Mouse (Mus musculus): ENCODE measurements around the gene Aim2. TPM values are rescaled to one million over a fixed set of nuclear protein-coding genes. Genes with fewer than 3 reads are reported as not detected.

Gene Aim2
- polyA plus RNA-seq, 1 experiment, result 1.5 TPM

- Histone ChIP-seq H3K4me3 (ENCODE audit: low read depth, low read length) (no peak overlapping the region), H3K27me3 (ENCODE audit: control insufficient read depth, insufficient read depth, low read length) (no peaks in the 10 kb centered on the region), H3K27ac (ENCODE audit: insufficient read depth, low read depth, low read length) (no peak overlapping the region), H3K36me3 (ENCODE audit: control insufficient read depth, insufficient read depth, low read length) (no peaks in the 10 kb centered on the region), H3K4me1 (ENCODE audit: control insufficient read depth, insufficient read depth, insufficient read length, low read length) (no peaks in the 10 kb centered on the region)
- 75% methylated on average over 4 of the region's 4 CpGs for WGBS
- TF ChIP-seq CTCF (IDR thresholded peaks at IDR 0.05; ENCODE audit: extremely low read depth, insufficient read length, insufficient replicate concordance, low read depth, low read length) (no peak), POLR2A (IDR thresholded peaks at IDR 0.05; ENCODE audit: low read depth, low read length) (no peak)
Measured at GRCm38 (mm10) chr1:173345112-173345511, 5.6 kb upstream of the Aim2 start.

- TF ChIP-seq CTCF (IDR thresholded peaks at IDR 0.05; ENCODE audit: extremely low read depth, insufficient read length, insufficient replicate concordance, low read depth, low read length) (no peak), POLR2A (IDR thresholded peaks at IDR 0.05; ENCODE audit: low read depth, low read length) (no peak)
- no peaks in the 10 kb centered on the region for H3K36me3 ChIP-seq (ENCODE audit: control insufficient read depth, insufficient read depth, low read length)
- H3K4me3 ChIP-seq (ENCODE audit: low read depth, low read length), result no peak overlapping the region
- no peak overlapping the region for H3K27ac ChIP-seq (ENCODE audit: insufficient read depth, low read depth, low read length)
- 55% methylated on average over 1 of the region's 1 CpGs for WGBS
- no peaks in the 10 kb centered on the region for H3K27me3 ChIP-seq (ENCODE audit: control insufficient read depth, insufficient read depth, low read length)
- no peaks in the 10 kb centered on the region for H3K4me1 ChIP-seq (ENCODE audit: control insufficient read depth, insufficient read depth, insufficient read length, low read length)
Measured at GRCm38 (mm10) chr1:173348527-173348926, 2.2 kb upstream of the Aim2 start.

GRCm38 (mm10) chr1:173349192-173349591 lies 1.5 kb upstream of the Aim2 start:
- H3K27me3 ChIP-seq (ENCODE audit: control insufficient read depth, insufficient read depth, low read length), result no peaks in the 10 kb centered on the region
- no peak overlapping the region for H3K4me3 ChIP-seq (ENCODE audit: low read depth, low read length)
- H3K36me3 ChIP-seq (ENCODE audit: control insufficient read depth, insufficient read depth, low read length), result no peaks in the 10 kb centered on the region
- WGBS, result 69% methylated on average over 5 of the region's 5 CpGs
- no peak for TF ChIP-seq CTCF (IDR thresholded peaks at IDR 0.05; ENCODE audit: extremely low read depth, insufficient read length, insufficient replicate concordance, low read depth, low read length)
- TF ChIP-seq POLR2A (IDR thresholded peaks at IDR 0.05; ENCODE audit: low read depth, low read length), result no peak
- no peaks in the 10 kb centered on the region for H3K4me1 ChIP-seq (ENCODE audit: control insufficient read depth, insufficient read depth, insufficient read length, low read length)
- H3K27ac ChIP-seq (ENCODE audit: insufficient read depth, low read depth, low read length), result no peak overlapping the region

GRCm38 (mm10) chr1:173349946-173350345 lies 733 bp upstream of the Aim2 start:
- Histone ChIP-seq H3K27me3 (ENCODE audit: control insufficient read depth, insufficient read depth, low read length) (no peaks in the 10 kb centered on the region), H3K36me3 (ENCODE audit: control insufficient read depth, insufficient read depth, low read length) (no peaks in the 10 kb centered on the region), H3K4me3 (ENCODE audit: low read depth, low read length) (no peak overlapping the region), H3K4me1 (ENCODE audit: control insufficient read depth, insufficient read depth, insufficient read length, low read length) (no peaks in the 10 kb centered on the region), H3K27ac (ENCODE audit: insufficient read depth, low read depth, low read length) (no peak overlapping the region)
- 4% methylated on average over 6 of the region's 6 CpGs for WGBS
- TF ChIP-seq POLR2A (IDR thresholded peaks at IDR 0.05; ENCODE audit: low read depth, low read length) (no peak), CTCF (IDR thresholded peaks at IDR 0.05; ENCODE audit: extremely low read depth, insufficient read length, insufficient replicate concordance, low read depth, low read length) (no peak)

GRCm38 (mm10) chr1:173355107-173355846 lies 4.6 kb downstream of the Aim2 start:
- Histone ChIP-seq H3K27me3 (ENCODE audit: control insufficient read depth, insufficient read depth, low read length) (no peaks in the 10 kb centered on the region), H3K4me1 (ENCODE audit: control insufficient read depth, insufficient read depth, insufficient read length, low read length) (no peaks in the 10 kb centered on the region), H3K36me3 (ENCODE audit: control insufficient read depth, insufficient read depth, low read length) (no peaks in the 10 kb centered on the region), H3K27ac (ENCODE audit: insufficient read depth, low read depth, low read length) (no peak overlapping the region), H3K4me3 (ENCODE audit: low read depth, low read length) (no peak overlapping the region)
- no peak for TF ChIP-seq POLR2A (IDR thresholded peaks at IDR 0.05; ENCODE audit: low read depth, low read length)
- TF ChIP-seq CTCF (IDR thresholded peaks at IDR 0.05; ENCODE audit: extremely low read depth, insufficient read length, insufficient replicate concordance, low read depth, low read length), result no peak
- 67% methylated on average over 7 of the region's 7 CpGs for WGBS

- WGBS, result 84% methylated on average over 2 of the region's 2 CpGs
- no peaks in the 10 kb centered on the region for H3K36me3 ChIP-seq (ENCODE audit: control insufficient read depth, insufficient read depth, low read length)
- TF ChIP-seq CTCF (IDR thresholded peaks at IDR 0.05; ENCODE audit: extremely low read depth, insufficient read length, insufficient replicate concordance, low read depth, low read length) (no peak), POLR2A (IDR thresholded peaks at IDR 0.05; ENCODE audit: low read depth, low read length) (no peak)
- no peak overlapping the region for H3K27ac ChIP-seq (ENCODE audit: insufficient read depth, low read depth, low read length)
- H3K4me3 ChIP-seq (ENCODE audit: low read depth, low read length), result no peak overlapping the region
- no peaks in the 10 kb centered on the region for H3K4me1 ChIP-seq (ENCODE audit: control insufficient read depth, insufficient read depth, insufficient read length, low read length)
- H3K27me3 ChIP-seq (ENCODE audit: control insufficient read depth, insufficient read depth, low read length), result no peaks in the 10 kb centered on the region
Measured at GRCm38 (mm10) chr1:173356699-173357098, 6.0 kb downstream of the Aim2 start.

- 55% methylated on average over 4 of the region's 4 CpGs for WGBS
- no peaks in the 10 kb centered on the region for H3K27me3 ChIP-seq (ENCODE audit: control insufficient read depth, insufficient read depth, low read length)
- H3K4me1 ChIP-seq (ENCODE audit: control insufficient read depth, insufficient read depth, insufficient read length, low read length), result no peaks in the 10 kb centered on the region
- TF ChIP-seq POLR2A (IDR thresholded peaks at IDR 0.05; ENCODE audit: low read depth, low read length) (no peak), CTCF (IDR thresholded peaks at IDR 0.05; ENCODE audit: extremely low read depth, insufficient read length, insufficient replicate concordance, low read depth, low read length) (no peak)
- no peaks in the 10 kb centered on the region for H3K36me3 ChIP-seq (ENCODE audit: control insufficient read depth, insufficient read depth, low read length)
- H3K4me3 ChIP-seq (ENCODE audit: low read depth, low read length), result no peak overlapping the region
- H3K27ac ChIP-seq (ENCODE audit: insufficient read depth, low read depth, low read length), result no peak overlapping the region
Measured at GRCm38 (mm10) chr1:173357799-173358198, 7.1 kb downstream of the Aim2 start.
